In the genomic region with DNA sequence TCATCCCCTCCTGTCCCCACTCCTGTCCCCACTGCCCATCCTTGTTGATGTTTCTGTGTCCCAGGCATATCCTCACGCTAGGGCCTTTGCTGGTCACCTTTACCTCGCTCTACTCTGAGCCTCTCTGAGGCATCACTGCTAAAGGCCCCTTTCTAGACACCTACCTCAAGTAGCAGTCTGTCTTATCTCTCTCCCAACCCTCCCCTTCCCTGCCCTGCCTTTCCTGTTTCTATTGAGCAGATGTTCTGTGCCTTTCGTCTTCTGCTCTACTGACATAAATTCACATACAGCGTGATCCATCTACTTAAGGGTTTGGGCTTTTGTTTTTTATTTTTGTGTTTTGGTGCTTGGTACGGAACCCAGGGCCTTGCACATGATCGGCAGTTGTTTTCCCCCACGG, we compare ENCODE assay signal across 12 mouse cellular contexts. TPM values are rescaled to one million over a fixed set of nuclear protein-coding genes. Genes with fewer than 3 reads are reported as not detected.
A peak's percentile ranks its signal among the peaks of the same experiment; 100 is the strongest.
DNase-seq lines count a peak whose midpoint lies in the region; ATAC-seq and TF ChIP-seq lines count a peak whose summit lies in the region.
"Had no signal": no experiment of that assay in that cellular context is flagged by ENCODE, and none has a peak within 500 bp of the region (broad histone marks: within the 10 kb centered on the region; RNA-seq: fewer than 3 reads in every experiment).

No protein-coding gene starts in this region.

- ATAC-seq in intestine, embryonic 15.5 days, result no peak
- no peak for ATAC-seq in intestine, embryonic 16.5 days
- no peak for ATAC-seq in embryonic facial prominence, embryonic 13.5 days (ENCODE audit: insufficient number of reproducible peaks, insufficient read depth, low FRiP score, low TSS enrichment, low read depth)
- ATAC-seq in neural tube, embryonic 12.5 days (ENCODE audit: low FRiP score, low read depth), result no peak

- H3K4me2 ChIP-seq in intestine, embryonic 15.5 days (replicated peaks), result no peak overlapping the region
- H3K4me2 ChIP-seq in intestine, embryonic 16.5 days (ENCODE audit: low read depth, low read length), result no peak overlapping the region
- H3K4me2 ChIP-seq in embryonic facial prominence, embryonic 13.5 days, result no peak overlapping the region
- no peak overlapping the region for H3K4me2 ChIP-seq in neural tube, embryonic 12.5 days (replicated peaks)

- TF ChIP-seq CTCF in E14TG2a.4 (conservative IDR thresholded peaks at IDR 0.05; ENCODE audit: low read length), result no peak

- peak overlapping the region; percentile 13; the same call in 1 of the 2 replicates for H3K9ac ChIP-seq in intestine, embryonic 15.5 days
- H3K9ac ChIP-seq in intestine, embryonic 16.5 days (ENCODE audit: low read depth, low read length), result no peak overlapping the region
- H3K9ac ChIP-seq in embryonic facial prominence, embryonic 13.5 days, result peak overlapping the region; percentile 37; the same call in 1 of the 2 replicates
- H3K9ac ChIP-seq in neural tube, embryonic 12.5 days, result no peak overlapping the region

- no peaks in the 10 kb centered on the region for H3K27me3 ChIP-seq in intestine, embryonic 15.5 days (replicated peaks)
- no peaks in the 10 kb centered on the region for H3K27me3 ChIP-seq in intestine, embryonic 16.5 days (replicated peaks; ENCODE audit: control insufficient read depth, insufficient read depth, low read length)
- no peaks in the 10 kb centered on the region for H3K27me3 ChIP-seq in E14TG2a.4 (ENCODE audit: insufficient read depth, low read length)
- H3K27me3 ChIP-seq in embryonic facial prominence, embryonic 13.5 days, result no peaks in the 10 kb centered on the region
- no peaks in the 10 kb centered on the region for H3K27me3 ChIP-seq in neural tube, embryonic 12.5 days (replicated peaks)

- no peak overlapping the region for H3K4me3 ChIP-seq in intestine, embryonic 15.5 days (replicated peaks)
- no peak overlapping the region for H3K4me3 ChIP-seq in intestine, embryonic 16.5 days (ENCODE audit: low read length)
- H3K4me3 ChIP-seq in E14TG2a.4 (replicated peaks; ENCODE audit: low read length), result 0 out of 2 replicates have a peak overlapping the region, but pooled peaks have one; percentile 26
- H3K4me3 ChIP-seq in embryonic facial prominence, embryonic 13.5 days, result no peak overlapping the region
- H3K4me3 ChIP-seq in neural tube, embryonic 12.5 days, result no peak overlapping the region

- no peaks in the 10 kb centered on the region for H3K9me3 ChIP-seq in intestine, embryonic 15.5 days
- no peaks in the 10 kb centered on the region for H3K9me3 ChIP-seq in intestine, embryonic 16.5 days (ENCODE audit: control insufficient read depth, low read length)
- H3K9me3 ChIP-seq in E14TG2a.4 (ENCODE audit: low read length), result no peaks in the 10 kb centered on the region
- H3K9me3 ChIP-seq in embryonic facial prominence, embryonic 13.5 days, result no peaks in the 10 kb centered on the region
- H3K9me3 ChIP-seq in neural tube, embryonic 12.5 days, result no peaks in the 10 kb centered on the region

- peaks cover 11% of the 10 kb centered on the region; the same call in 1 of the 2 replicates for H3K4me1 ChIP-seq in intestine, embryonic 15.5 days (replicated peaks)
- peaks cover 2% of the 10 kb centered on the region for H3K4me1 ChIP-seq in intestine, embryonic 16.5 days (ENCODE audit: control insufficient read depth, insufficient read depth, low read length)
- peaks cover 80% of the 10 kb centered on the region for H3K4me1 ChIP-seq in E14TG2a.4 (replicated peaks; ENCODE audit: low read depth, low read length)
- H3K4me1 ChIP-seq in embryonic facial prominence, embryonic 13.5 days, result peaks cover 49% of the 10 kb centered on the region
- peaks cover 54% of the 10 kb centered on the region for H3K4me1 ChIP-seq in neural tube, embryonic 12.5 days

- H3K27ac ChIP-seq in intestine, embryonic 15.5 days, result 0 out of 2 replicates have a peak overlapping the region, but pooled peaks have one; percentile 6
- H3K27ac ChIP-seq in intestine, embryonic 16.5 days (ENCODE audit: low read length), result no peak overlapping the region
- peak overlapping the region; percentile 81 for H3K27ac ChIP-seq in embryonic facial prominence, embryonic 13.5 days
- 0 out of 2 replicates have a peak overlapping the region, but pooled peaks have one; percentile 7 for H3K27ac ChIP-seq in neural tube, embryonic 12.5 days

- DNase-seq in urinary bladder, adult 2 months (ENCODE audit: low spot score), result no peak
- DNase-seq in cerebellum, postnatal 36 days, result no peak
- DNase-seq in kidney, postnatal 14 days, result no peak
- DNase-seq: cerebellum, adult 11 months; heart, postnatal 4 days; liver had no signal

- WGBS in intestine, embryonic 15.5 days, result 78% methylated on average over 7 of the region's 7 CpGs
- 79% methylated on average over 7 of the region's 7 CpGs for WGBS in intestine, embryonic 16.5 days
- 62% methylated on average over 7 of the region's 7 CpGs for WGBS in embryonic facial prominence, embryonic 13.5 days
- 81% methylated on average over 7 of the region's 7 CpGs for WGBS in neural tube, embryonic 12.5 days

- peaks cover 4% of the 10 kb centered on the region; the same call in 1 of the 2 replicates for H3K36me3 ChIP-seq in intestine, embryonic 15.5 days
- peaks cover 7% of the 10 kb centered on the region; the same call in 1 of the 2 replicates for H3K36me3 ChIP-seq in intestine, embryonic 16.5 days (ENCODE audit: control insufficient read depth, insufficient read depth, low read length)
- H3K36me3 ChIP-seq in E14TG2a.4 (ENCODE audit: insufficient read depth, low read length), result peaks cover 26% of the 10 kb centered on the region
- peaks cover 23% of the 10 kb centered on the region for H3K36me3 ChIP-seq in embryonic facial prominence, embryonic 13.5 days
- H3K36me3 ChIP-seq in neural tube, embryonic 12.5 days, result no peaks in the 10 kb centered on the region

RNA-seq across cellular contexts. Expression of gene Dpm2, which starts 14.6 kb away (rescaled TPM):
- polyA plus RNA-seq in intestine, embryonic 15.5 days (2015; fragmentation: Nextera tagmentation; extraction: Ambion mirVana), result 115 and 121 TPM in 2 replicates
- polyA plus RNA-seq in intestine, embryonic 16.5 days (2015; fragmentation: Nextera tagmentation; extraction: Ambion mirVana), result 123 and 128 TPM in 2 replicates
- 112 and 116 TPM in 2 replicates for polyA plus RNA-seq in embryonic facial prominence, embryonic 13.5 days (2015; fragmentation: Nextera tagmentation; extraction: Ambion mirVana)
- 121 and 124 TPM in 2 replicates for polyA plus RNA-seq in neural tube, embryonic 12.5 days (2016; fragmentation: Nextera tagmentation; extraction: Ambion mirVana)
- 88.5 and 117 TPM in 2 replicates for polyA plus RNA-seq in urinary bladder, adult 2 months (2012; rRNA removed)

RNA-seq across cellular contexts. Expression of gene Pip5kl1, which starts 18.6 kb away (rescaled TPM):
- 0.56 and 0.69 TPM in 2 replicates for polyA plus RNA-seq in intestine, embryonic 15.5 days (2015; fragmentation: Nextera tagmentation; extraction: Ambion mirVana)
- 0.33 and 0.34 TPM in 2 replicates for polyA plus RNA-seq in intestine, embryonic 16.5 days (2015; fragmentation: Nextera tagmentation; extraction: Ambion mirVana)
- 0.92 and 1.1 TPM in 2 replicates for polyA plus RNA-seq in embryonic facial prominence, embryonic 13.5 days (2015; fragmentation: Nextera tagmentation; extraction: Ambion mirVana)
- polyA plus RNA-seq in neural tube, embryonic 12.5 days (2016; fragmentation: Nextera tagmentation; extraction: Ambion mirVana), result 3.9 and 4.0 TPM in 2 replicates
- polyA plus RNA-seq in urinary bladder, adult 2 months (2012; rRNA removed), result 0.08 TPM in 1 of 2 replicates, not detected in the other

RNA-seq across cellular contexts. Expression of gene 9430097D07Rik, which starts 19.5 kb away (rescaled TPM):
- polyA plus RNA-seq in intestine, embryonic 15.5 days (2015; fragmentation: Nextera tagmentation; extraction: Ambion mirVana), result not detected in 2 replicates
- polyA plus RNA-seq in intestine, embryonic 16.5 days (2015; fragmentation: Nextera tagmentation; extraction: Ambion mirVana), result not detected in 2 replicates
- 0.18 TPM in 1 of 2 replicates, not detected in the other for polyA plus RNA-seq in embryonic facial prominence, embryonic 13.5 days (2015; fragmentation: Nextera tagmentation; extraction: Ambion mirVana)
- 0.25 and 0.69 TPM in 2 replicates for polyA plus RNA-seq in neural tube, embryonic 12.5 days (2016; fragmentation: Nextera tagmentation; extraction: Ambion mirVana)
- polyA plus RNA-seq in urinary bladder, adult 2 months (2012; rRNA removed), result 0.07 TPM in 1 of 2 replicates, not detected in the other
- polyA plus RNA-seq: stomach, embryonic 14.5 days had no signal

RNA-seq across cellular contexts. Expression of gene Fam102a, which starts 20.9 kb away (rescaled TPM):
- 9.7 and 9.8 TPM in 2 replicates for polyA plus RNA-seq in intestine, embryonic 15.5 days (2015; fragmentation: Nextera tagmentation; extraction: Ambion mirVana)
- polyA plus RNA-seq in intestine, embryonic 16.5 days (2015; fragmentation: Nextera tagmentation; extraction: Ambion mirVana), result 7.6 and 9.4 TPM in 2 replicates
- 12.3 and 15.5 TPM in 2 replicates for polyA plus RNA-seq in embryonic facial prominence, embryonic 13.5 days (2015; fragmentation: Nextera tagmentation; extraction: Ambion mirVana)
- polyA plus RNA-seq in neural tube, embryonic 12.5 days (2016; fragmentation: Nextera tagmentation; extraction: Ambion mirVana), result 11.5 and 14.4 TPM in 2 replicates
- 17.1 and 25.9 TPM in 2 replicates for polyA plus RNA-seq in urinary bladder, adult 2 months (2012; rRNA removed)

RNA-seq across cellular contexts. Expression of gene St6galnac4, which starts 30.9 kb away (rescaled TPM):
- 16.4 and 18.8 TPM in 2 replicates for polyA plus RNA-seq in intestine, embryonic 15.5 days (2015; fragmentation: Nextera tagmentation; extraction: Ambion mirVana)
- 14.7 and 16.5 TPM in 2 replicates for polyA plus RNA-seq in intestine, embryonic 16.5 days (2015; fragmentation: Nextera tagmentation; extraction: Ambion mirVana)
- polyA plus RNA-seq in embryonic facial prominence, embryonic 13.5 days (2015; fragmentation: Nextera tagmentation; extraction: Ambion mirVana), result 33.1 and 34.7 TPM in 2 replicates
- 20.4 and 21.4 TPM in 2 replicates for polyA plus RNA-seq in neural tube, embryonic 12.5 days (2016; fragmentation: Nextera tagmentation; extraction: Ambion mirVana)
- polyA plus RNA-seq in urinary bladder, adult 2 months (2012; rRNA removed), result 13.3 and 16.1 TPM in 2 replicates

Comparison
In these comparisons a context has a peak if more than half of its experiments do, and no peak if none do; other contexts are left out.
1. H3K9ac ChIP-seq: peak in intestine, embryonic 15.5 days (single experiment) and embryonic facial prominence, embryonic 13.5 days (single experiment); none in intestine, embryonic 16.5 days (single experiment) and neural tube, embryonic 12.5 days (single experiment).